In the genomic region with DNA sequence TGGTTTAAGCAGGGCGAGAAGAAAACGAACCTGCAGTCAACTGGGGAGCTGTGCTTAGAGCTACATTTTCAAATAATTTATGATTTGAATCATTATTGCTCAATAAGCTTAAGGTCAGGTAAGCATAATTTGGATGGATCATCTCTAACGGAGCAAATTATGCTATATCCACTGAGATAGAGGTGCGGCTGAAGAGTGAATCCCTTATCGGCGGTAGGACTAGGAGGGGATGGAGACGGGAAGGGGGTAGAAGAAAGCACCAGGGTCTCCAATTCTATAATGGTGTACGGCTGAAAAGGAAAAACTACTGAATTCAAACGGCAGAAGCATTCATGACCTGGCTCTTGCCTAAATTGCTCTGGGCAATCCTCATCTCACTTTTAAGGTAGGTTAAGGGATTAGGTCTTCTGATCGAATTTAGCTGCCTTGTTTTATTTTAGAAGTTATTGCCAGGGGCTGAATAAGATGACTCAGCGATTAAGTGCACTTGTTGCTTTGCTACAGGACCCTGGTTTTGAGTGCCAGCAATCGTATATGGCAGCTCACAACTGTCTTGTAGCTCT, we compare ENCODE assay signal across 8 mouse cellular contexts. TPM values are rescaled to one million over a fixed set of nuclear protein-coding genes. Genes with fewer than 3 reads are reported as not detected.
DNase-seq lines count a peak whose midpoint lies in the region; ATAC-seq lines count a peak whose summit lies in the region.

No protein-coding gene starts in this region.

- H3K4me1 ChIP-seq in heart, embryonic 16.5 days (ENCODE audit: control insufficient read depth, insufficient read depth, low read length), result peaks cover 20% of the 10 kb centered on the region
- H3K4me1 ChIP-seq in brown adipose tissue, adult 24 weeks (ENCODE audit: control insufficient read depth, insufficient read depth, insufficient read length, low read length), result peaks cover 6% of the 10 kb centered on the region; the same call in 1 of the 2 replicates
- peaks cover 26% of the 10 kb centered on the region for H3K4me1 ChIP-seq in hindbrain, embryonic 12.5 days
- H3K4me1 ChIP-seq in midbrain, embryonic 14.5 days (ENCODE audit: control insufficient read depth, insufficient read depth, low read length), result peaks cover 24% of the 10 kb centered on the region

- 4% methylated on average over 12 of the region's 12 CpGs for WGBS in heart, embryonic 16.5 days
- WGBS in hindbrain, embryonic 12.5 days, result 7% methylated on average over 12 of the region's 12 CpGs
- 7% methylated on average over 12 of the region's 12 CpGs for WGBS in midbrain, embryonic 14.5 days

- no peaks in the 10 kb centered on the region for H3K27me3 ChIP-seq in heart, embryonic 16.5 days (ENCODE audit: control insufficient read depth, insufficient read depth, low read length)
- H3K27me3 ChIP-seq in hindbrain, embryonic 12.5 days, result no peaks in the 10 kb centered on the region
- H3K27me3 ChIP-seq in midbrain, embryonic 14.5 days (ENCODE audit: control insufficient read depth, insufficient read depth, low read length), result no peaks in the 10 kb centered on the region

- H3K36me3 ChIP-seq in heart, embryonic 16.5 days (ENCODE audit: control insufficient read depth, insufficient read depth), result peaks cover 21% of the 10 kb centered on the region
- peaks cover 30% of the 10 kb centered on the region for H3K36me3 ChIP-seq in hindbrain, embryonic 12.5 days
- peaks cover 35% of the 10 kb centered on the region for H3K36me3 ChIP-seq in midbrain, embryonic 14.5 days (ENCODE audit: control insufficient read depth, insufficient read depth, low read length)

- H3K9me3 ChIP-seq in heart, embryonic 16.5 days (replicated peaks; ENCODE audit: control insufficient read depth, low read length), result no peaks in the 10 kb centered on the region
- H3K9me3 ChIP-seq in hindbrain, embryonic 12.5 days (replicated peaks), result no peaks in the 10 kb centered on the region
- H3K9me3 ChIP-seq in midbrain, embryonic 14.5 days (ENCODE audit: control insufficient read depth, low read length), result no peaks in the 10 kb centered on the region

- H3K4me3 ChIP-seq in heart, embryonic 16.5 days (ENCODE audit: low read length), result peak overlapping the region; percentile 95
- peak overlapping the region; percentile 84 for H3K4me3 ChIP-seq in brown adipose tissue, adult 24 weeks (ENCODE audit: insufficient read depth, low read depth, low read length)
- H3K4me3 ChIP-seq in hindbrain, embryonic 12.5 days, result peak overlapping the region; percentile 64
- peak overlapping the region; percentile 81 for H3K4me3 ChIP-seq in midbrain, embryonic 14.5 days (replicated peaks; ENCODE audit: low read depth, low read length)

- peak overlapping the region; percentile 98 for H3K4me2 ChIP-seq in heart, embryonic 16.5 days (ENCODE audit: low read depth, low read length)
- H3K4me2 ChIP-seq in hindbrain, embryonic 12.5 days (replicated peaks), result peak overlapping the region; percentile 80
- peak overlapping the region; percentile 98 for H3K4me2 ChIP-seq in midbrain, embryonic 14.5 days (ENCODE audit: low read length)

- intact Hi-C loops in left cerebral cortex, postnatal 36 days (cut with DNase I), result loop anchor here (5.0 kb wide), 1 partner anchor 37 kb away; the partner anchor contains the start of gene Dhps

- peak overlapping the region; percentile 96 for H3K9ac ChIP-seq in heart, embryonic 16.5 days (ENCODE audit: low read length)
- H3K9ac ChIP-seq in hindbrain, embryonic 12.5 days, result peak overlapping the region; percentile 79; the same call in 1 of the 2 replicates
- no peak overlapping the region for H3K9ac ChIP-seq in midbrain, embryonic 14.5 days (replicated peaks; ENCODE audit: low read length)

- ATAC-seq in heart, embryonic 16.5 days (replicated peaks; ENCODE audit: extremely low read depth, insufficient read depth, low FRiP score), result no peak
- ATAC-seq in hindbrain, embryonic 12.5 days (ENCODE audit: low FRiP score), result no peak
- ATAC-seq in midbrain, embryonic 14.5 days (ENCODE audit: low FRiP score, low TSS enrichment), result no peak

- DNase-seq in heart, adult 8-10 months (ENCODE audit: low spot score), result no peak
- DNase-seq in midbrain, embryonic 14.5 days, result no peak
- DNase-seq in layer of hippocampus, postnatal 25 days (ENCODE audit: extremely low spot score in 1 of 2, low spot score in 1 of 2), result no peak
- DNase-seq in spleen, adult 18-20 months, result no peak
- DNase-seq in left cerebral cortex, postnatal 36 days (ENCODE audit: low spot score in 2 of 2), result no peak

- peak overlapping the region; percentile 90 for H3K27ac ChIP-seq in heart, embryonic 16.5 days (ENCODE audit: low read length)
- H3K27ac ChIP-seq in brown adipose tissue, adult 24 weeks (replicated peaks; ENCODE audit: low read depth, low read length), result peak overlapping the region; percentile 64
- no peak overlapping the region for H3K27ac ChIP-seq in hindbrain, embryonic 12.5 days
- no peak overlapping the region for H3K27ac ChIP-seq in midbrain, embryonic 14.5 days (replicated peaks; ENCODE audit: low read depth, low read length)

RNA-seq across cellular contexts. Expression of gene Tnpo2, which starts 1.5 kb away (rescaled TPM):
- 18.8 and 21.5 TPM in 2 replicates for polyA plus RNA-seq in heart, embryonic 16.5 days (2015; fragmentation: Nextera tagmentation; extraction: Ambion mirVana)
- total RNA-seq in heart, adult 8-10 months (2022), result 10 to 100 TPM; 29.6 to 32.4 (median 30.8) TPM
- 28.4 and 33.5 TPM in 2 replicates for polyA plus RNA-seq in brown adipose tissue, adult 24 weeks (2012; ENCODE audit: insufficient read depth, insufficient read length, missing spikeins)
- 41.3 and 41.9 TPM in 2 replicates for polyA plus RNA-seq in hindbrain, embryonic 12.5 days (2016; fragmentation: Nextera tagmentation; extraction: Ambion mirVana)
- 32.0 and 41.0 TPM in 2 replicates for polyA plus RNA-seq in midbrain, embryonic 14.5 days (2014; fragmentation: Nextera tagmentation; extraction: Ambion mirVana)
- 100 to 1,000 TPM; 145 to 159 TPM for total RNA-seq in layer of hippocampus, postnatal 25 days (2021)
- 100 to 1,000 TPM; 160 to 169 TPM for total RNA-seq in left cerebral cortex, postnatal 36 days (2021)

RNA-seq across cellular contexts. Expression of gene Trir, which starts 8.6 kb away (rescaled TPM):
- 61.9 and 76.5 TPM in 2 replicates for polyA plus RNA-seq in heart, embryonic 16.5 days (2015; fragmentation: Nextera tagmentation; extraction: Ambion mirVana)
- 10 to 100 TPM; 76.6 to 90.6 (median 78.6) TPM for total RNA-seq in heart, adult 8-10 months (2022)
- 68.4 and 68.5 TPM in 2 replicates for polyA plus RNA-seq in brown adipose tissue, adult 24 weeks (2012; ENCODE audit: insufficient read depth, insufficient read length, missing spikeins)
- 162 and 174 TPM in 2 replicates for polyA plus RNA-seq in hindbrain, embryonic 12.5 days (2016; fragmentation: Nextera tagmentation; extraction: Ambion mirVana)
- polyA plus RNA-seq in midbrain, embryonic 14.5 days (2014; fragmentation: Nextera tagmentation; extraction: Ambion mirVana), result 157 and 191 TPM in 2 replicates
- total RNA-seq in layer of hippocampus, postnatal 25 days (2021), result 100 to 1,000 TPM; 130 to 144 TPM
- total RNA-seq in left cerebral cortex, postnatal 36 days (2021), result 100 to 1,000 TPM; 124 to 132 TPM

RNA-seq across cellular contexts. Expression of gene Asna1, which starts 10.2 kb away (rescaled TPM):
- 111 and 112 TPM in 2 replicates for polyA plus RNA-seq in heart, embryonic 16.5 days (2015; fragmentation: Nextera tagmentation; extraction: Ambion mirVana)
- total RNA-seq in heart, adult 8-10 months (2022), result 10 to 100 TPM; 63.5 to 72.5 (median 65.4) TPM
- polyA plus RNA-seq in brown adipose tissue, adult 24 weeks (2012; ENCODE audit: insufficient read depth, insufficient read length, missing spikeins), result 113 and 117 TPM in 2 replicates
- polyA plus RNA-seq in hindbrain, embryonic 12.5 days (2016; fragmentation: Nextera tagmentation; extraction: Ambion mirVana), result 127 and 128 TPM in 2 replicates
- 130 and 155 TPM in 2 replicates for polyA plus RNA-seq in midbrain, embryonic 14.5 days (2014; fragmentation: Nextera tagmentation; extraction: Ambion mirVana)
- 100 to 1,000 TPM; 116 to 128 TPM for total RNA-seq in layer of hippocampus, postnatal 25 days (2021)
- total RNA-seq in left cerebral cortex, postnatal 36 days (2021), result 100 to 1,000 TPM; 119 to 143 TPM

RNA-seq across cellular contexts. Expression of gene Best2, which starts 20.9 kb away (rescaled TPM):
- polyA plus RNA-seq in heart, embryonic 16.5 days (2015; fragmentation: Nextera tagmentation; extraction: Ambion mirVana), result not detected in 2 replicates
- not detected for total RNA-seq in heart, adult 8-10 months (2022)
- polyA plus RNA-seq in brown adipose tissue, adult 24 weeks (2012; ENCODE audit: insufficient read depth, insufficient read length, missing spikeins), result not detected in 2 replicates
- not detected in 2 replicates for polyA plus RNA-seq in hindbrain, embryonic 12.5 days (2016; fragmentation: Nextera tagmentation; extraction: Ambion mirVana)
- polyA plus RNA-seq in midbrain, embryonic 14.5 days (2014; fragmentation: Nextera tagmentation; extraction: Ambion mirVana), result not detected in 2 replicates
- not detected for total RNA-seq in layer of hippocampus, postnatal 25 days (2021)
- total RNA-seq in left cerebral cortex, postnatal 36 days (2021), result not detected

RNA-seq across cellular contexts. Expression of gene Fbxw9, which starts 24.6 kb away (rescaled TPM):
- polyA plus RNA-seq in heart, embryonic 16.5 days (2015; fragmentation: Nextera tagmentation; extraction: Ambion mirVana), result 19.5 and 20.6 TPM in 2 replicates
- 1 to 10 TPM; 2.9 to 4.0 (median 3.3) TPM for total RNA-seq in heart, adult 8-10 months (2022)
- polyA plus RNA-seq in brown adipose tissue, adult 24 weeks (2012; ENCODE audit: insufficient read depth, insufficient read length, missing spikeins), result 3.0 and 4.1 TPM in 2 replicates
- polyA plus RNA-seq in hindbrain, embryonic 12.5 days (2016; fragmentation: Nextera tagmentation; extraction: Ambion mirVana), result 42.4 and 43.6 TPM in 2 replicates
- polyA plus RNA-seq in midbrain, embryonic 14.5 days (2014; fragmentation: Nextera tagmentation; extraction: Ambion mirVana), result 65.0 and 80.9 TPM in 2 replicates
- total RNA-seq in layer of hippocampus, postnatal 25 days (2021), result 10 to 100 TPM; 19.7 to 27.8 TPM
- 10 to 100 TPM; 21.7 to 22.8 TPM for total RNA-seq in left cerebral cortex, postnatal 36 days (2021)

Comparison
In these comparisons a context has a peak if more than half of its experiments do, and no peak if none do; other contexts are left out.
1. H3K27ac ChIP-seq: peak in heart, embryonic 16.5 days (single experiment) and brown adipose tissue, adult 24 weeks (single experiment); none in hindbrain, embryonic 12.5 days (single experiment) and midbrain, embryonic 14.5 days (single experiment).
2. Peak in every context shown above with its lines, with median percentiles within 50 percentile points of each other: H3K4me2 ChIP-seq and H3K4me3 ChIP-seq.